Mouse (Mus musculus) intestine, postnatal 0 days (tissue): ENCODE data around the gene Gm5136. TPM values are rescaled to one million over a fixed set of nuclear protein-coding genes. Genes with fewer than 3 reads are reported as not detected.

Experiments used
- ATAC-seq: fragments of 200-750 bp; cut with Nextera tagmentation; 2 replicates; pipeline ENCODE4 v1.8.0; 2017; ENCODE audit warnings: mild to moderate bottlenecking, moderate TSS enrichment, moderate library complexity
- H3K27ac ChIP-seq: fragments of 300-500 bp; sonication (generic); 2 replicates; pipeline ENCODE4 v1.5.1; 2014; ENCODE audit warnings: mild to moderate bottlenecking, low read depth, low read length, moderate library complexity
- H3K27me3 ChIP-seq: fragments of 300-500 bp; sonication (generic); replicated peaks from 2 replicates; pipeline ENCODE4 v1.6.1; 2014; ENCODE audit warnings: low read length, mixed read lengths; ENCODE audit not compliant: control insufficient read depth, insufficient read depth
- H3K36me3 ChIP-seq: fragments of 300-500 bp; sonication (generic); 2 replicates; pipeline ENCODE4 v1.6.1; 2014; ENCODE audit warnings: mild to moderate bottlenecking, moderate library complexity; ENCODE audit not compliant: control insufficient read depth, insufficient read depth
- H3K4me1 ChIP-seq: fragments of 300-500 bp; sonication (generic); replicated peaks from 2 replicates; pipeline ENCODE4 v1.6.1; 2014; ENCODE audit warnings: antibody characterized with exemption, low read length, mixed read lengths; ENCODE audit not compliant: control insufficient read depth, insufficient read depth
- H3K4me2 ChIP-seq: fragments of 300-500 bp; sonication (generic); replicated peaks from 2 replicates; pipeline ENCODE4 v1.6.1; 2014; ENCODE audit warnings: low read depth, mild to moderate bottlenecking, moderate library complexity
- H3K4me3 ChIP-seq: fragments of 300-500 bp; sonication (generic); 2 replicates; pipeline ENCODE4 v1.5.1; 2014; ENCODE audit warnings: low read depth, low read length
- H3K9ac ChIP-seq: fragments of 300-500 bp; sonication (generic); 2 replicates; pipeline ENCODE4 v1.6.1; 2014; ENCODE audit warnings: mild to moderate bottlenecking, low read depth, low read length
- H3K9me3 ChIP-seq: fragments of 300-500 bp; sonication (generic); 2 replicates; pipeline ENCODE4 v1.6.1; 2016; ENCODE audit warnings: mixed run types; ENCODE audit not compliant: control insufficient read depth
- CTCF ChIP-seq: sonication (generic); IDR thresholded peaks from 2 replicates; pipeline ENCODE4 v1.5.1; 2016; ENCODE audit warnings: low read depth, mild to moderate bottlenecking, control low read depth, antibody characterized with exemption, moderate library complexity
- WGBS: fragments of 180-500 bp; shearing (Covaris S2); extraction: QIAGEN DNeasy Blood & Tissue Kit; methylation state at CpG from one replicate; pipeline ENCODE4 v1.1.7; 2014; 5-methylcytosine and 5-hydroxymethylcytosine counted together
- polyA plus RNA-seq: library from polyadenylated mRNA; unstranded; fragments of >200 nt; fragmentation: Nextera tagmentation; extraction: Ambion mirVana; gene quantifications from 2 replicates; pipeline ENCODE4 v1.2.1, GENCODE M21; 2015

The Gm5136 gene
- polyA plus RNA-seq, 1 experiment from 2014 or later = not detected

GRCm38 (mm10) chr10:108677053-108677452 is 22.9 kb downstream of the Gm5136 start:
- Histone ChIP-seq H3K4me3 (no peak overlapping the region), H3K27ac (no peak overlapping the region), H3K9me3 (no peaks in the 10 kb centered on the region), H3K9ac (no peak overlapping the region), H3K4me1 (no peaks in the 10 kb centered on the region), H3K4me2 (no peak overlapping the region), H3K36me3 (no peaks in the 10 kb centered on the region), H3K27me3 (no peaks in the 10 kb centered on the region)
- TF ChIP-seq CTCF = no peak
- WGBS = 78% methylated on average over 8 of the region's 8 CpGs
- ATAC-seq = no peak

DNA sequence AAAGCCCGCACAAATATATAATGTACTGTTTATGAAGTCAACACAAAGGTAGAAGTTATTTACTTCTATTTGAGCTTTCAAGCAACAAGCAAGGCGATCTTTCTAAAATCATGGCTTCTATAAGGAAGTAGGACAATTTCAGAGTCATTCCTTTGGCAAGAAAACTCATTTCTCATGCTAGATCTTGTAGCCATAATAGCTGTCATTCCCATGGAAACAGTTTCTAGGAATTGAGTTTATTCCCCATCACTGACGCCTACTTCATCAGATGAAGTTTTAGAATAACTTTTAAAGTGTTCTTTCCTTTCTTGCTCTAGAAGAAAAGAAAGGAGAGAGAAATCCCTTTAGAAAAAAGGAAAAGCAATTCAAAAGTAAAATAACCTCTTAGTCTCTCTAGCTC is 31.0 kb downstream of the Gm5136 start:
- ATAC-seq = no peak

GRCm38 (mm10) chr10:108660295-108660694 is 39.7 kb downstream of the Gm5136 start:
- no peaks in the 10 kb centered on the region for H3K9me3 ChIP-seq
- H3K4me3 ChIP-seq = no peak overlapping the region
- H3K27ac ChIP-seq = no peak overlapping the region
- H3K4me2 ChIP-seq = no peak overlapping the region
- H3K9ac ChIP-seq = no peak overlapping the region
- no peak for TF ChIP-seq CTCF
- ATAC-seq = no peak
- no peaks in the 10 kb centered on the region for H3K27me3 ChIP-seq
- no peaks in the 10 kb centered on the region for H3K36me3 ChIP-seq
- H3K4me1 ChIP-seq = no peaks in the 10 kb centered on the region
- WGBS = 71% methylated on average over 3 of the region's 3 CpGs

More for the DNA sequence above, 31.0 kb downstream of the Gm5136 start:
- TF ChIP-seq CTCF = no peak
- Histone ChIP-seq H3K9me3 (no peaks in the 10 kb centered on the region), H3K27me3 (no peaks in the 10 kb centered on the region), H3K36me3 (no peaks in the 10 kb centered on the region), H3K4me3 (no peak overlapping the region), H3K4me1 (no peaks in the 10 kb centered on the region), H3K4me2 (no peak overlapping the region), H3K9ac (no peak overlapping the region), H3K27ac (no peak overlapping the region)
- WGBS = 88% methylated on average over 3 of the region's 3 CpGs

DNA sequence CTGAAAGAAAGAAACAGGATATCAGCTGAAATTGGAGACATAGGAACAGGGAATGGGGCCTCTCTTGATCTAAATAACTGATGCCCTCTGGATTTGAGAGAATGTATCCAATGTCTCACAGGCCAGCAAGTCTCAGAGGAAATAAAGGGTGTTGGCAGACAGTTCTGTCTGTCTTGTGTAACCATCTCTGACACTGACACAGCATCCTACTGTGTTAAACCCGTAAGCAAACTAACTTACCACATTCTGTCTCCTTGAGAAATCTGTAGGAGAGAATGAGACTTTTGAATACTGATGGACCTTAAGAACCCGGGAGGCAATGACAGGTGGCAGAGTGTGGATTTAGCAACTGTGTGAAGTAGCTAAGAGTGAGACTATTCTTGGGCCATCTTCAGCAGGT is 41.7 kb downstream of the Gm5136 start:
- Histone ChIP-seq H3K9ac (no peak overlapping the region), H3K4me2 (no peak overlapping the region), H3K9me3 (no peaks in the 10 kb centered on the region), H3K4me1 (no peaks in the 10 kb centered on the region), H3K27ac (no peak overlapping the region), H3K36me3 (no peaks in the 10 kb centered on the region), H3K4me3 (no peak overlapping the region), H3K27me3 (no peaks in the 10 kb centered on the region)
- WGBS = 82% methylated on average over 2 of the region's 2 CpGs
- ATAC-seq = no peak
- no peak for TF ChIP-seq CTCF

- TF ChIP-seq CTCF = no peak
- ATAC-seq = no peak
- Histone ChIP-seq H3K4me1 (no peaks in the 10 kb centered on the region), H3K27ac (no peak overlapping the region), H3K4me3 (no peak overlapping the region), H3K27me3 (no peaks in the 10 kb centered on the region), H3K9me3 (no peaks in the 10 kb centered on the region), H3K9ac (no peak overlapping the region), H3K36me3 (no peaks in the 10 kb centered on the region), H3K4me2 (no peak overlapping the region)
Measured at GRCm38 (mm10) chr10:108657669-108658068, 42.3 kb downstream of the Gm5136 start.

- TF ChIP-seq CTCF = no peak
- Histone ChIP-seq H3K4me2 (no peak overlapping the region), H3K27me3 (no peaks in the 10 kb centered on the region), H3K27ac (no peak overlapping the region), H3K36me3 (no peaks in the 10 kb centered on the region), H3K4me1 (no peaks in the 10 kb centered on the region), H3K9ac (no peak overlapping the region), H3K4me3 (no peak overlapping the region), H3K9me3 (no peaks in the 10 kb centered on the region)
- no peak for ATAC-seq
- WGBS = 62% methylated on average over 4 of the region's 4 CpGs
Measured at GRCm38 (mm10) chr10:108656898-108657297, 43.1 kb downstream of the Gm5136 start.

- WGBS = 96% methylated on average over 11 of the region's 11 CpGs
Measured at GRCm38 (mm10) chr10:108655074-108655473, 44.9 kb downstream of the Gm5136 start.

More at GRCm38 (mm10) chr10:108655074-108655473, 44.9 kb downstream of the Gm5136 start:
- Histone ChIP-seq H3K9ac (no peak overlapping the region), H3K27ac (no peak overlapping the region), H3K4me2 (no peak overlapping the region), H3K36me3 (no peaks in the 10 kb centered on the region), H3K9me3 (no peaks in the 10 kb centered on the region), H3K4me3 (no peak overlapping the region), H3K4me1 (no peaks in the 10 kb centered on the region), H3K27me3 (no peaks in the 10 kb centered on the region)
- no peak for TF ChIP-seq CTCF
- ATAC-seq = no peak
